Mouse (Mus musculus): ENCODE results near the gene Rhox4d. TPM values are rescaled to one million over a fixed set of nuclear protein-coding genes. Genes with fewer than 3 reads are reported as not detected.
"Not testable (repeated sequence)": the region's sequence is repeated elsewhere in the genome, so short reads cannot be mapped to it uniquely, and the experiment has no call there.

Rhox4d gene
- not detected in 2 replicates for polyA plus RNA-seq (2015; fragmentation: Nextera tagmentation; extraction: Ambion mirVana)

DNA sequence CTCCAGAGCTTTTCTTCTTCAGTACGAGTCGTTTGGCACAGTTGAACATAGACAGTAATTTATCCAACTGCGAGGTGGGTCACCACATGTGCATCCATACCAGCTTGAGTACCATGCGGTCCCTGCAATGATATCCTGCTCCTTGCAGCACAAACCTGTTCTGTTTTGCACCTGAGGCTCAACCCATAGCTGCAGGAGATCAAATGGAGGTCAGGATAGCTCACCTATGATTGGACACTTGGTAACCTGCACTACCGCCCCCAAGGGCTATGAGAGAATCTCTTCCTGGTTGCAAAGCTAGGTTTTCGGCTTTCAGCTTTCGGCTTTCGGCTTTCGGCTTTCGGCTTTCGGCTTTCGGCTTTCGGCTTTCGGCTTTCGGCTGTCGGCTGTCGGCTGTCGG, at the start of gene Rhox4d:
Gene Rhox4d, plus strand, starts transcription at position 301 of the 400 bp plus-strand sequence.
- H3K27ac ChIP-seq; H3K36me3 ChIP-seq (ENCODE audit: poor library complexity, severe bottlenecking); H3K9ac ChIP-seq; H3K4me2 ChIP-seq; H3K27me3 ChIP-seq; H3K9me3 ChIP-seq (replicated peaks); H3K4me1 ChIP-seq; ATAC-seq; H3K4me3 ChIP-seq: not testable (repeated sequence)
- WGBS = 87% methylated on average over 17 of the region's 18 CpGs

DNA sequence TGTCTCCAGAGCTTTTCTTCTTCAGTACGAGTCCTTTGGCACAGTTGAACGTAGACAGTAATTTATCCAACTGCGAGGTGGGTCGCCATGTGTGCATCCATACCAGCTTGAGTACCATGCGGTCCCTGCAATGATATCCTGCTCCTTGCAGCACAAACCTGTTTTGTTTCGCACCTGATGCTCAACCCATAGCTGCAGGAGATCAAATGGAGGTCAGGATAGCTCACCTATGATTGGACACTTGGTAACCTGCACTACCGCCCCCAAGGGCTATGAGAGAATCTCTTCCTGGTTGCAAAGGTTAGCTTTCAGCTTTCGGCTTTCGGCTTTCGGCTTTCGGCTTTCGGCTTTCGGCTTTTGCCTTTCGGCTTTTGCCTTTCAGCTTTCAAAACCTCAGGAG, 34.1 kb upstream of the Rhox4d start, which contains the start of gene Rhox4c:
Gene Rhox4c, plus strand, starts transcription at position 301 of the 400 bp plus-strand sequence.
- ATAC-seq; H3K4me2 ChIP-seq; H3K9ac ChIP-seq; H3K4me3 ChIP-seq; H3K9me3 ChIP-seq (replicated peaks); H3K36me3 ChIP-seq (ENCODE audit: poor library complexity, severe bottlenecking); H3K27me3 ChIP-seq; H3K4me1 ChIP-seq; H3K27ac ChIP-seq: not testable (repeated sequence)
- 89% methylated on average over 14 of the region's 14 CpGs for WGBS

DNA sequence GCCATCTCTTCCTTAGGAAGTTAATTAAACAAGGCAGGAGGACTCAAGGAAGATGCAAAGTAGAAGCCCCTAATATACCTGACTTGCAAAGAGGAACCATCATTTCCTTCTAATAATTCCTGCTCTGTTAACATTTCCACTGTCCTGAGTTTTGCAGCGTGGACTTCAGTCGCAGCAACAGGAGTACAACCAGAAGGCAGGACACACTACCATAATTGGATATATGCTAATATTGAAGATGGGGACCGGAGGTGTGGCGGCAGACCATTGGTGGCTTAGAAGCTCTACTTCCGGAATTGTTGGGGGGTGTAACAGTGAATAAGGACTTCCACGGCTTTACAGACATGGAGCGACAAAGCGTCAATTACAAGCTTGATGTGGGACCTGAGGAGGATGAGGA, 16.0 kb downstream of the Rhox4d start, which contains the start of gene Rhox2e:
Gene Rhox2e, plus strand, starts transcription at position 301 of the 400 bp plus-strand sequence.
- 91% methylated on average over 2 of the region's 8 CpGs for WGBS
- H3K36me3 ChIP-seq (ENCODE audit: poor library complexity, severe bottlenecking); ATAC-seq; H3K27ac ChIP-seq; H3K4me3 ChIP-seq; H3K9me3 ChIP-seq (replicated peaks); H3K9ac ChIP-seq; H3K4me1 ChIP-seq; H3K4me2 ChIP-seq; H3K27me3 ChIP-seq: not testable (repeated sequence)

DNA sequence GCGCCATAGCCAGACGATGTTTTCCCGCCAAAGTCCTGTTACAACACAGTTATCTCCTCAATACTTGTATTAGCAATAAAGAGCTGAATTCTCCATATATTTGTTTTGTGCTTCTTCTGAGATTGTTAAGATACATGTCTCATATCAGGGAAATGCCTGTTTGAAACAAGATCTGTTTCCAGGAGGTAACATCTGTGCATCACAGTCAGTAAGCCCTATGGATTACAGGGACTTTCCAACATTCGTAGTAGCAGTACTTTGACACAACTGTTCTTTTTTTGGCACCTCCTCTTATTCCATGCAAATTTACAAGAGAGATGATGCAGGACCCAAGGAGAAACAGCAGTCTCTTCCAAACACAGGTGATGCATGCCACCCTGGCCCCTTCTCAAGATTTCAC, 27.6 kb downstream of the Rhox4d start, which contains the start of gene Rhox3e:
Gene Rhox3e, plus strand, starts transcription at position 301 of the 400 bp plus-strand sequence.
- H3K4me2 ChIP-seq; ATAC-seq; H3K4me3 ChIP-seq; H3K9me3 ChIP-seq (replicated peaks); H3K27ac ChIP-seq; H3K36me3 ChIP-seq (ENCODE audit: poor library complexity, severe bottlenecking); H3K9ac ChIP-seq; H3K27me3 ChIP-seq; H3K4me1 ChIP-seq: not testable (repeated sequence)
- WGBS = no CpG with 5 or more reads among the region's 4 CpGs

DNA sequence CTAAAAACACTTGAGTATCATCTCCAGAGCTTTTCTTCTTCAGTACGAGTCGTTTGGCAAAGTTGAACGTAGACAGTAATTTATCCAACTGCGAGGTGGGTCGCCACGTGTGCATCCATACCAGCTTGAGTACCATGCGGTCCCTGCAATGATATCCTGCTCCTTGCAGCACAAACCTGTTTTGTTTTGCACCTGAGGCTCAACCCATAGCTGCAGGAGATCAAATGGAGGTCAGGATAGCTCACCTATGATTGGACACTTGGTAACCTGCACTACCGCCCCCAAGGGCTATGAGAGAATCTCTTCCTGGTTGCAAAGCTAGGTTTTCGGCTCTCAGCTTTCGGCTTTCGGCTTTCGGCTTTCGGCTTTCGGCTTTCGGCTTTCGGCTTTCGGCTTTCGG, 43.0 kb downstream of the Rhox4d start, which contains the start of gene Rhox4e:
Gene Rhox4e, plus strand, starts transcription at position 301 of the 400 bp plus-strand sequence.
- not testable (repeated sequence) for H3K9ac ChIP-seq; H3K36me3 ChIP-seq (ENCODE audit: poor library complexity, severe bottlenecking); H3K4me2 ChIP-seq; H3K4me1 ChIP-seq; ATAC-seq; H3K27me3 ChIP-seq; H3K9me3 ChIP-seq (replicated peaks); H3K4me3 ChIP-seq; H3K27ac ChIP-seq
- 94% methylated on average over 9 of the region's 18 CpGs for WGBS

Other genes with a start within 250 kb of the Rhox4d start
- not detected in 2 replicates for gene Rhox4a, start 249.0 kb upstream of the Rhox4d start, polyA plus RNA-seq (2015; fragmentation: Nextera tagmentation; extraction: Ambion mirVana)
- gene Rhox3a2, start 134.3 kb upstream of the Rhox4d start, polyA plus RNA-seq (2015; fragmentation: Nextera tagmentation; extraction: Ambion mirVana) = not detected in 2 replicates
- not detected in 2 replicates for gene Rhox4a2, start 123.5 kb upstream of the Rhox4d start, polyA plus RNA-seq (2015; fragmentation: Nextera tagmentation; extraction: Ambion mirVana)
- not detected in 2 replicates for gene Rhox2b, start 102.3 kb upstream of the Rhox4d start, polyA plus RNA-seq (2015; fragmentation: Nextera tagmentation; extraction: Ambion mirVana)
- gene Rhox4b, start 81.9 kb upstream of the Rhox4d start, polyA plus RNA-seq (2015; fragmentation: Nextera tagmentation; extraction: Ambion mirVana) = not detected in 2 replicates
- gene Rhox2c, start 60.7 kb upstream of the Rhox4d start, polyA plus RNA-seq (2015; fragmentation: Nextera tagmentation; extraction: Ambion mirVana) = not detected in 2 replicates
- not detected in 2 replicates for gene Rhox3c, start 55.8 kb upstream of the Rhox4d start, polyA plus RNA-seq (2015; fragmentation: Nextera tagmentation; extraction: Ambion mirVana)
- not detected in 2 replicates for gene Rhox4c, start 34.0 kb upstream of the Rhox4d start, polyA plus RNA-seq (2015; fragmentation: Nextera tagmentation; extraction: Ambion mirVana)
- not detected in 2 replicates for gene Rhox2d, start 20.9 kb upstream of the Rhox4d start, polyA plus RNA-seq (2015; fragmentation: Nextera tagmentation; extraction: Ambion mirVana)
- not detected in 2 replicates for gene Rhox2e, start 16.1 kb downstream of the Rhox4d start, polyA plus RNA-seq (2015; fragmentation: Nextera tagmentation; extraction: Ambion mirVana)
- not detected in 2 replicates for gene Rhox3e, start 27.7 kb downstream of the Rhox4d start, polyA plus RNA-seq (2015; fragmentation: Nextera tagmentation; extraction: Ambion mirVana)
- not detected in 2 replicates for gene Rhox4e, start 43.1 kb downstream of the Rhox4d start, polyA plus RNA-seq (2015; fragmentation: Nextera tagmentation; extraction: Ambion mirVana)
- gene Rhox2f, start 57.0 kb downstream of the Rhox4d start, polyA plus RNA-seq (2015; fragmentation: Nextera tagmentation; extraction: Ambion mirVana) = not detected in 2 replicates
- gene Rhox3f, start 66.6 kb downstream of the Rhox4d start, polyA plus RNA-seq (2015; fragmentation: Nextera tagmentation; extraction: Ambion mirVana) = not detected in 2 replicates
- gene Rhox4f, start 93.3 kb downstream of the Rhox4d start, polyA plus RNA-seq (2015; fragmentation: Nextera tagmentation; extraction: Ambion mirVana) = not detected in 2 replicates
- gene Rhox3g, start 114.3 kb downstream of the Rhox4d start, polyA plus RNA-seq (2015; fragmentation: Nextera tagmentation; extraction: Ambion mirVana) = not detected in 2 replicates
- gene Rhox2g, start 129.1 kb downstream of the Rhox4d start, polyA plus RNA-seq (2015; fragmentation: Nextera tagmentation; extraction: Ambion mirVana) = not detected in 2 replicates
- not detected in 2 replicates for gene Rhox4g, start 137.0 kb downstream of the Rhox4d start, polyA plus RNA-seq (2015; fragmentation: Nextera tagmentation; extraction: Ambion mirVana)
- not detected in 2 replicates for gene Rhox3h, start 154.4 kb downstream of the Rhox4d start, polyA plus RNA-seq (2015; fragmentation: Nextera tagmentation; extraction: Ambion mirVana)
- not detected in 2 replicates for gene Rhox2h, start 158.9 kb downstream of the Rhox4d start, polyA plus RNA-seq (2015; fragmentation: Nextera tagmentation; extraction: Ambion mirVana)